Mouse (Mus musculus): Measurements from ENCODE around the gene Alox12b. TPM values are rescaled to one million over a fixed set of nuclear protein-coding genes. Genes with fewer than 3 reads are reported as not detected.

Gene Alox12b
- polyA plus RNA-seq, 1 experiment from 2014 or later, result 0.06 TPM

GRCm38 (mm10) chr11:69125919-69126705 is 30.7 kb upstream of the Alox12b start:
- no peak for ATAC-seq (ENCODE audit: low FRiP score)
- Histone ChIP-seq H3K27me3 (ENCODE audit: control insufficient read depth, insufficient read depth, low read length) (peaks cover 9% of the 10 kb centered on the region), H3K4me3 (ENCODE audit: low read depth, low read length) (peak overlapping the region; percentile 51), H3K27ac (ENCODE audit: low read depth, low read length) (no peak overlapping the region), H3K9ac (ENCODE audit: low read depth, low read length) (no peak overlapping the region), H3K36me3 (ENCODE audit: control insufficient read depth, insufficient read depth, low read length) (no peaks in the 10 kb centered on the region), H3K4me2 (replicated peaks; ENCODE audit: low read depth, low read length) (peak overlapping the region; percentile 77), H3K4me1 (replicated peaks; ENCODE audit: control insufficient read depth, insufficient read depth, low read length) (peaks cover 12% of the 10 kb centered on the region; the same call in 1 of the 2 replicates), H3K9me3 (ENCODE audit: control insufficient read depth, low read length) (no peaks in the 10 kb centered on the region)
- peak; percentile 44 for DNase-seq (ENCODE audit: low spot score)
- WGBS, result 11% methylated on average over 20 of the region's 20 CpGs

GRCm38 (mm10) chr11:69126706-69127095 is 30.1 kb upstream of the Alox12b start:
- no peak for ATAC-seq (ENCODE audit: low FRiP score)
- Histone ChIP-seq H3K27me3 (ENCODE audit: control insufficient read depth, insufficient read depth, low read length) (peaks cover 3% of the 10 kb centered on the region), H3K9me3 (ENCODE audit: control insufficient read depth, low read length) (no peaks in the 10 kb centered on the region), H3K27ac (ENCODE audit: low read depth, low read length) (no peak overlapping the region), H3K9ac (ENCODE audit: low read depth, low read length) (no peak overlapping the region), H3K36me3 (ENCODE audit: control insufficient read depth, insufficient read depth, low read length) (no peaks in the 10 kb centered on the region), H3K4me3 (ENCODE audit: low read depth, low read length) (no peak overlapping the region; the same call in 1 of the 2 replicates), H3K4me1 (replicated peaks; ENCODE audit: control insufficient read depth, insufficient read depth, low read length) (peaks cover 6% of the 10 kb centered on the region; the same call in 1 of the 2 replicates), H3K4me2 (replicated peaks; ENCODE audit: low read depth, low read length) (peak overlapping the region; percentile 77)
- WGBS, result 67% methylated on average over 2 of the region's 2 CpGs
- peak; percentile 3 for DNase-seq (ENCODE audit: low spot score)

- Histone ChIP-seq H3K4me3 (ENCODE audit: low read depth, low read length) (no peak overlapping the region), H3K27ac (ENCODE audit: low read depth, low read length) (no peak overlapping the region), H3K4me1 (replicated peaks; ENCODE audit: control insufficient read depth, insufficient read depth, low read length) (0 out of 2 replicates have a peak, but pooled peaks cover 2% of the 10 kb centered on the region), H3K9me3 (ENCODE audit: control insufficient read depth, low read length) (no peaks in the 10 kb centered on the region), H3K4me2 (replicated peaks; ENCODE audit: low read depth, low read length) (no peak overlapping the region), H3K36me3 (ENCODE audit: control insufficient read depth, insufficient read depth, low read length) (no peaks in the 10 kb centered on the region), H3K9ac (ENCODE audit: low read depth, low read length) (no peak overlapping the region), H3K27me3 (ENCODE audit: control insufficient read depth, insufficient read depth, low read length) (0 out of 2 replicates have a peak, but pooled peaks cover 2% of the 10 kb centered on the region)
- ATAC-seq (ENCODE audit: low FRiP score) (no peak), DNase-seq (ENCODE audit: low spot score) (no peak)
- WGBS, result 78% methylated on average over 8 of the region's 8 CpGs
Observed at GRCm38 (mm10) chr11:69128426-69129122, 28.2 kb upstream of the Alox12b start.

GRCm38 (mm10) chr11:69133566-69133922 is 23.2 kb upstream of the Alox12b start:
- peak overlapping the region; percentile 66 for H3K4me2 ChIP-seq (replicated peaks; ENCODE audit: low read depth, low read length)
- WGBS, result 20% methylated on average over 5 of the region's 5 CpGs
- H3K4me3 ChIP-seq (ENCODE audit: low read depth, low read length), result peak overlapping the region; percentile 35; the same call in 1 of the 2 replicates
- no peak for ATAC-seq (ENCODE audit: low FRiP score)
- H3K9ac ChIP-seq (ENCODE audit: low read depth, low read length), result no peak overlapping the region
- H3K4me1 ChIP-seq (replicated peaks; ENCODE audit: control insufficient read depth, insufficient read depth, low read length), result no peaks in the 10 kb centered on the region
- peak; percentile 40 for DNase-seq (ENCODE audit: low spot score)
- H3K9me3 ChIP-seq (ENCODE audit: control insufficient read depth, low read length), result no peaks in the 10 kb centered on the region
- no peaks in the 10 kb centered on the region for H3K36me3 ChIP-seq (ENCODE audit: control insufficient read depth, insufficient read depth, low read length)
- 0 out of 2 replicates have a peak, but pooled peaks cover 2% of the 10 kb centered on the region for H3K27me3 ChIP-seq (ENCODE audit: control insufficient read depth, insufficient read depth, low read length)
- H3K27ac ChIP-seq (ENCODE audit: low read depth, low read length), result no peak overlapping the region

- Histone ChIP-seq H3K27ac (ENCODE audit: low read depth, low read length) (no peak overlapping the region), H3K9me3 (ENCODE audit: control insufficient read depth, low read length) (no peaks in the 10 kb centered on the region), H3K9ac (ENCODE audit: low read depth, low read length) (no peak overlapping the region; the same call in 1 of the 2 replicates), H3K4me3 (ENCODE audit: low read depth, low read length) (peak overlapping the region; percentile 35), H3K4me2 (replicated peaks; ENCODE audit: low read depth, low read length) (peak overlapping the region; percentile 66), H3K36me3 (ENCODE audit: control insufficient read depth, insufficient read depth, low read length) (no peaks in the 10 kb centered on the region), H3K27me3 (ENCODE audit: control insufficient read depth, insufficient read depth, low read length) (0 out of 2 replicates have a peak, but pooled peaks cover 2% of the 10 kb centered on the region), H3K4me1 (replicated peaks; ENCODE audit: control insufficient read depth, insufficient read depth, low read length) (no peaks in the 10 kb centered on the region)
- DNase-seq (ENCODE audit: low spot score), result peak; percentile 64
- ATAC-seq (ENCODE audit: low FRiP score), result peak; percentile 59
- under 1% methylated on average over 33 of the region's 34 CpGs for WGBS
Observed at GRCm38 (mm10) chr11:69133923-69134621, 22.7 kb upstream of the Alox12b start.

- H3K4me2 ChIP-seq (replicated peaks; ENCODE audit: low read depth, low read length), result peak overlapping the region; percentile 66
- H3K36me3 ChIP-seq (ENCODE audit: control insufficient read depth, insufficient read depth, low read length), result no peaks in the 10 kb centered on the region
- H3K4me1 ChIP-seq (replicated peaks; ENCODE audit: control insufficient read depth, insufficient read depth, low read length), result no peaks in the 10 kb centered on the region
- H3K4me3 ChIP-seq (ENCODE audit: low read depth, low read length), result peak overlapping the region; percentile 35
- ATAC-seq (ENCODE audit: low FRiP score), result peak; percentile 4; the same call in 1 of the 2 replicates
- H3K9ac ChIP-seq (ENCODE audit: low read depth, low read length), result no peak overlapping the region; the same call in 1 of the 2 replicates
- DNase-seq (ENCODE audit: low spot score), result no peak
- H3K9me3 ChIP-seq (ENCODE audit: control insufficient read depth, low read length), result no peaks in the 10 kb centered on the region
- no peak overlapping the region for H3K27ac ChIP-seq (ENCODE audit: low read depth, low read length)
- WGBS, result 24% methylated on average over 8 of the region's 8 CpGs
- H3K27me3 ChIP-seq (ENCODE audit: control insufficient read depth, insufficient read depth, low read length), result 0 out of 2 replicates have a peak, but pooled peaks cover 2% of the 10 kb centered on the region
Observed at GRCm38 (mm10) chr11:69134622-69134968, 22.2 kb upstream of the Alox12b start.

- Histone ChIP-seq H3K27ac (ENCODE audit: low read depth, low read length) (no peak overlapping the region), H3K4me1 (replicated peaks; ENCODE audit: control insufficient read depth, insufficient read depth, low read length) (no peaks in the 10 kb centered on the region), H3K9ac (ENCODE audit: low read depth, low read length) (no peak overlapping the region), H3K36me3 (ENCODE audit: control insufficient read depth, insufficient read depth, low read length) (no peaks in the 10 kb centered on the region), H3K27me3 (ENCODE audit: control insufficient read depth, insufficient read depth, low read length) (0 out of 2 replicates have a peak, but pooled peaks cover 2% of the 10 kb centered on the region), H3K4me2 (replicated peaks; ENCODE audit: low read depth, low read length) (no peak overlapping the region), H3K4me3 (ENCODE audit: low read depth, low read length) (no peak overlapping the region), H3K9me3 (ENCODE audit: control insufficient read depth, low read length) (no peaks in the 10 kb centered on the region)
- 87% methylated on average over 5 of the region's 6 CpGs for WGBS
- DNase-seq (ENCODE audit: low spot score) (no peak), ATAC-seq (ENCODE audit: low FRiP score) (no peak)
Observed at GRCm38 (mm10) chr11:69135361-69135760, 21.4 kb upstream of the Alox12b start.

GRCm38 (mm10) chr11:69147546-69147945 is 9.2 kb upstream of the Alox12b start:
- Histone ChIP-seq H3K4me3 (ENCODE audit: low read depth, low read length) (no peak overlapping the region), H3K36me3 (ENCODE audit: control insufficient read depth, insufficient read depth, low read length) (no peaks in the 10 kb centered on the region), H3K4me1 (replicated peaks; ENCODE audit: control insufficient read depth, insufficient read depth, low read length) (no peaks in the 10 kb centered on the region), H3K9me3 (ENCODE audit: control insufficient read depth, low read length) (no peaks in the 10 kb centered on the region), H3K27me3 (ENCODE audit: control insufficient read depth, insufficient read depth, low read length) (no peaks in the 10 kb centered on the region), H3K9ac (ENCODE audit: low read depth, low read length) (no peak overlapping the region), H3K4me2 (replicated peaks; ENCODE audit: low read depth, low read length) (no peak overlapping the region), H3K27ac (ENCODE audit: low read depth, low read length) (no peak overlapping the region)
- DNase-seq (ENCODE audit: low spot score), result no peak
- ATAC-seq (ENCODE audit: low FRiP score), result no peak
- 81% methylated on average over 7 of the region's 7 CpGs for whole genome bisulfite sequencing
